1 mouse cellular context compared by ENCODE assay signal in genomic region chr19:20761119-20761518, GRCm38 (mm10).
A peak's percentile ranks its signal among the peaks of the same experiment; 100 is the strongest.
TF ChIP-seq lines count a peak whose summit lies in the region.

No protein-coding gene starts in this region.

TF ChIP-seq in MEL, 35 proteins besides CTCF, POLR2A, EP300 and RAD21:
- TF ChIP-seq TCF12 (IDR thresholded peaks at IDR 0.05; ENCODE audit: low read depth, low read length): peak; percentile 77
- TF ChIP-seq ETS1 (IDR thresholded peaks at IDR 0.05; ENCODE audit: low read depth, low read length): peak; percentile 34; the same call in 1 of the 2 replicates
- peak; percentile 46 for TF ChIP-seq GATA1 (IDR thresholded peaks at IDR 0.05; ENCODE audit: low read depth, low read length)
- no peak for TF ChIP-seq ELF1 (IDR thresholded peaks at IDR 0.05; ENCODE audit: low read depth, low read length)
